Mouse (Mus musculus): ENCODE measurements around the gene Ankdd1b.
A peak's percentile ranks its signal among the peaks of the same experiment; 100 is the strongest.

The Ankdd1b gene

GRCm38 (mm10) chr13:96452621-96453020, 18.4 kb downstream of the Ankdd1b start:
- no peak for DNase-seq

GRCm38 (mm10) chr13:96451386-96452140, 19.4 kb downstream of the Ankdd1b start:
- peak; percentile 3 for DNase-seq

GRCm38 (mm10) chr13:96450869-96451268, 20.1 kb downstream of the Ankdd1b start:
- DNase-seq = no peak

GRCm38 (mm10) chr13:96450205-96450856, 20.7 kb downstream of the Ankdd1b start:
- no peak for DNase-seq

- DNase-seq = no peak
These were observed 30.6 kb downstream of the Ankdd1b start for GRCm38 (mm10) chr13:96440436-96440835.

- DNase-seq = no peak
These were observed 34.1 kb downstream of the Ankdd1b start for GRCm38 (mm10) chr13:96436921-96437320.

- DNase-seq = no peak
These were observed 35.2 kb downstream of the Ankdd1b start for GRCm38 (mm10) chr13:96435793-96436192.

GRCm38 (mm10) chr13:96434899-96435331, 36.1 kb downstream of the Ankdd1b start:
- peak; percentile 20 for DNase-seq

GRCm38 (mm10) chr13:96433648-96434190, 37.3 kb downstream of the Ankdd1b start:
- DNase-seq = peak; percentile 41

GRCm38 (mm10) chr13:96433041-96433440, 38.0 kb downstream of the Ankdd1b start:
- no peak for DNase-seq

- DNase-seq = no peak
These were observed 38.6 kb downstream of the Ankdd1b start for GRCm38 (mm10) chr13:96432376-96432811.

GRCm38 (mm10) chr13:96431595-96432156, 39.3 kb downstream of the Ankdd1b start:
- DNase-seq = peak; percentile 95

- DNase-seq = no peak
These were observed 42.5 kb downstream of the Ankdd1b start for GRCm38 (mm10) chr13:96428531-96428930.

- DNase-seq = no peak
These were observed 45.0 kb downstream of the Ankdd1b start for GRCm38 (mm10) chr13:96426044-96426443.

- DNase-seq = no peak
These were observed 46.3 kb downstream of the Ankdd1b start for GRCm38 (mm10) chr13:96424496-96425274.

- DNase-seq = no peak
These were observed 49.8 kb downstream of the Ankdd1b start for GRCm38 (mm10) chr13:96421230-96421629.

- no peak for DNase-seq
These were observed 52.5 kb downstream of the Ankdd1b start for GRCm38 (mm10) chr13:96418487-96418886.

GRCm38 (mm10) chr13:96417261-96417813, 53.7 kb downstream of the Ankdd1b start:
- DNase-seq = no peak

- no peak for DNase-seq
These were observed 54.6 kb downstream of the Ankdd1b start for GRCm38 (mm10) chr13:96416380-96416779.

GRCm38 (mm10) chr13:96414384-96414783, 56.6 kb downstream of the Ankdd1b start:
- DNase-seq = no peak

GRCm38 (mm10) chr13:96408786-96409185, 62.2 kb downstream of the Ankdd1b start:
- no peak for DNase-seq

- DNase-seq = peak; percentile 65
These were observed 64.0 kb downstream of the Ankdd1b start for GRCm38 (mm10) chr13:96407040-96407439.

Measured in lung, postnatal 36 days (tissue).